Mouse (Mus musculus): Measurements from ENCODE around the gene Gm14190. TPM values are rescaled to one million over a fixed set of nuclear protein-coding genes. Genes with fewer than 3 reads are reported as not detected.
"Not testable (repeated sequence)": the region's sequence is repeated elsewhere in the genome, so short reads cannot be mapped to it uniquely, and the experiment has no call there.

Gm14190 gene
- not detected for total RNA-seq (2021)
- long read RNA-seq, experiment 1, result 0 reads
- long read RNA-seq, experiment 2, result 0 reads

- DNase-seq (ENCODE audit: low spot score in 2 of 2), result no peak
Measured at GRCm38 (mm10) chr11:99690463-99690862, at the start of gene Gm14190. TSS of gene Gm14190 (minus strand) at chr11:99690740.

GRCm38 (mm10) chr11:99734190-99734589 is 43.6 kb upstream of the Gm14190 start, which contains the start of gene Gm14180:
TSS of gene Gm14180 (minus strand) at chr11:99734290.
- DNase-seq (ENCODE audit: low spot score in 2 of 2), result no peak

- no peak for DNase-seq (ENCODE audit: low spot score in 2 of 2)
Measured at GRCm38 (mm10) chr11:99724061-99724460, 33.5 kb upstream of the Gm14190 start.

- DNase-seq (ENCODE audit: low spot score in 2 of 2), result no peak
Measured at GRCm38 (mm10) chr11:99718759-99719158, 28.2 kb upstream of the Gm14190 start.

GRCm38 (mm10) chr11:99685235-99685634 is 5.3 kb downstream of the Gm14190 start:
- not testable (repeated sequence) for DNase-seq (ENCODE audit: low spot score in 2 of 2)

GRCm38 (mm10) chr11:99683481-99683880 is 7.1 kb downstream of the Gm14190 start:
- DNase-seq (ENCODE audit: low spot score in 2 of 2), result no peak

- no peak for DNase-seq (ENCODE audit: low spot score in 2 of 2)
Measured at GRCm38 (mm10) chr11:99665860-99666259, 24.7 kb downstream of the Gm14190 start, which contains the start of gene Krtap4-6. TSS of gene Krtap4-6 (minus strand) at chr11:99665960.

- no peak for DNase-seq (ENCODE audit: low spot score in 2 of 2)
Measured at GRCm38 (mm10) chr11:99662802-99663201, 27.7 kb downstream of the Gm14190 start.

- no peak for DNase-seq (ENCODE audit: low spot score in 2 of 2)
Measured at GRCm38 (mm10) chr11:99659256-99659655, 31.3 kb downstream of the Gm14190 start.

GRCm38 (mm10) chr11:99658467-99659010 is 32.0 kb downstream of the Gm14190 start, which contains the start of gene Gm11563:
TSS of gene Gm11563 (minus strand) at chr11:99658960.
- not testable (repeated sequence) for DNase-seq (ENCODE audit: low spot score in 2 of 2)

- DNase-seq (ENCODE audit: low spot score in 2 of 2), result no peak
Measured at GRCm38 (mm10) chr11:99657051-99657450, 33.5 kb downstream of the Gm14190 start.

GRCm38 (mm10) chr11:99650136-99650535 is 40.4 kb downstream of the Gm14190 start, which contains the start of gene Gm11555:
TSS of gene Gm11555 (minus strand) at chr11:99650236.
- no peak for DNase-seq (ENCODE audit: low spot score in 2 of 2)

GRCm38 (mm10) chr11:99646444-99646843 is 44.1 kb downstream of the Gm14190 start:
- DNase-seq (ENCODE audit: low spot score in 2 of 2), result no peak

- no peak for DNase-seq (ENCODE audit: low spot score in 2 of 2)
Measured at GRCm38 (mm10) chr11:99644351-99644750, 46.2 kb downstream of the Gm14190 start.

GRCm38 (mm10) chr11:99643635-99644139 is 46.9 kb downstream of the Gm14190 start, which contains the start of gene Krtap4-7:
TSS of gene Krtap4-7 (minus strand) at chr11:99644089.
- not testable (repeated sequence) for DNase-seq (ENCODE audit: low spot score in 2 of 2)

GRCm38 (mm10) chr11:99640926-99641325 is 49.6 kb downstream of the Gm14190 start:
- DNase-seq (ENCODE audit: low spot score in 2 of 2), result no peak

Other genes with a start within 250 kb of the Gm14190 start
- gene Krt23, start 197.6 kb downstream of the Gm14190 start, total RNA-seq (2021), result not detected
- gene Krt39, start 169.4 kb downstream of the Gm14190 start, total RNA-seq (2021), result not detected
- not detected for gene Krt40, start 147.6 kb downstream of the Gm14190 start, total RNA-seq (2021)
- gene Krtap3-3, start 139.9 kb downstream of the Gm14190 start, total RNA-seq (2021), result not detected
- not detected for gene Krtap3-2, start 133.9 kb downstream of the Gm14190 start, total RNA-seq (2021)
- gene Gm11939, start 131.3 kb downstream of the Gm14190 start, total RNA-seq (2021), result not detected
- gene Krtap3-1, start 124.1 kb downstream of the Gm14190 start, total RNA-seq (2021), result not detected
- not detected for gene Krtap1-5, start 109.7 kb downstream of the Gm14190 start, total RNA-seq (2021)
- not detected for gene Krtap1-4, start 107.1 kb downstream of the Gm14190 start, total RNA-seq (2021)
- not detected for gene Krtap1-3, start 99.4 kb downstream of the Gm14190 start, total RNA-seq (2021)
- gene Krtap9-3, start 92.6 kb downstream of the Gm14190 start, total RNA-seq (2021), result not detected
- not detected for gene Gm11938, start 87.4 kb downstream of the Gm14190 start, total RNA-seq (2021)
- not detected for gene Gm11937, start 80.6 kb downstream of the Gm14190 start, total RNA-seq (2021)
- gene Krtap2-4, start 75.9 kb downstream of the Gm14190 start, total RNA-seq (2021), result not detected
- not detected for gene Gm11562, start 70.3 kb downstream of the Gm14190 start, total RNA-seq (2021)
- not detected for gene Krtap4-1, start 62.5 kb downstream of the Gm14190 start, total RNA-seq (2021)
- gene Krtap4-2, start 55.7 kb downstream of the Gm14190 start, total RNA-seq (2021), result not detected
- not detected for gene Krtap4-7, start 46.7 kb downstream of the Gm14190 start, total RNA-seq (2021)
- not detected for gene Gm11555, start 40.5 kb downstream of the Gm14190 start, total RNA-seq (2021)
- not detected for gene Gm11563, start 31.8 kb downstream of the Gm14190 start, total RNA-seq (2021)
- not detected for gene Krtap4-6, start 24.8 kb downstream of the Gm14190 start, total RNA-seq (2021)
- gene Gm14180, start 43.5 kb upstream of the Gm14190 start, total RNA-seq (2021), result not detected
- gene Gm11595, start 82.2 kb upstream of the Gm14190 start, total RNA-seq (2021), result not detected
- gene Krtap4-8, start 90.0 kb upstream of the Gm14190 start, total RNA-seq (2021), result not detected
- not detected for gene Krtap4-9, start 94.5 kb upstream of the Gm14190 start, total RNA-seq (2021)
- not detected for gene Gm11596, start 102.7 kb upstream of the Gm14190 start, total RNA-seq (2021)
- not detected for gene Gm11569, start 108.2 kb upstream of the Gm14190 start, total RNA-seq (2021)
- not detected for gene Gm11554, start 113.7 kb upstream of the Gm14190 start, total RNA-seq (2021)
- gene Krtap4-13, start 119.2 kb upstream of the Gm14190 start, total RNA-seq (2021), result not detected
- gene Gm11564, start 124.9 kb upstream of the Gm14190 start, total RNA-seq (2021), result not detected
- not detected for gene 2300003K06Rik, start 147.3 kb upstream of the Gm14190 start, total RNA-seq (2021)
- not detected for gene Krtap4-16, start 160.9 kb upstream of the Gm14190 start, total RNA-seq (2021)
- gene Gm11568, start 167.2 kb upstream of the Gm14190 start, total RNA-seq (2021), result not detected
- gene Gm11559, start 173.7 kb upstream of the Gm14190 start, total RNA-seq (2021), result not detected
- not detected for gene Krtap9-1, start 182.6 kb upstream of the Gm14190 start, total RNA-seq (2021)
- gene Gm11567, start 188.4 kb upstream of the Gm14190 start, total RNA-seq (2021), result not detected
- gene Krtap31-1, start 217.2 kb upstream of the Gm14190 start, total RNA-seq (2021), result not detected
- not detected for gene Gm11565, start 224.0 kb upstream of the Gm14190 start, total RNA-seq (2021)
- gene Krtap31-2, start 245.6 kb upstream of the Gm14190 start, total RNA-seq (2021), result not detected

All from adrenal gland, adult 18-20 months (tissue).